Mouse (Mus musculus): ENCODE results near the gene Tnpo3.

- TF ChIP-seq CTCF (IDR thresholded peaks at IDR 0.05; ENCODE audit: borderline replicate concordance, insufficient read depth, low read depth, low read length) (peak; percentile 92), POLR2A (IDR thresholded peaks at IDR 0.05; ENCODE audit: borderline replicate concordance, insufficient read depth, low read length) (no peak)
Measured at GRCm38 (mm10) chr6:29649494-29650169, 39.9 kb upstream of the Tnpo3 start.

Data from cerebellum, adult 2 months (tissue).